Mouse (Mus musculus): Measurements from ENCODE around the gene Coq5. TPM values are rescaled to one million over a fixed set of nuclear protein-coding genes. Genes with fewer than 3 reads are reported as not detected.

Coq5 gene
- total RNA-seq (2014; fragmentation: Nextera tagmentation) (23.0 and 35.5 TPM in 2 replicates), total RNA-seq (2017) (71.1 and 78.6 TPM in 2 replicates)

DNA sequence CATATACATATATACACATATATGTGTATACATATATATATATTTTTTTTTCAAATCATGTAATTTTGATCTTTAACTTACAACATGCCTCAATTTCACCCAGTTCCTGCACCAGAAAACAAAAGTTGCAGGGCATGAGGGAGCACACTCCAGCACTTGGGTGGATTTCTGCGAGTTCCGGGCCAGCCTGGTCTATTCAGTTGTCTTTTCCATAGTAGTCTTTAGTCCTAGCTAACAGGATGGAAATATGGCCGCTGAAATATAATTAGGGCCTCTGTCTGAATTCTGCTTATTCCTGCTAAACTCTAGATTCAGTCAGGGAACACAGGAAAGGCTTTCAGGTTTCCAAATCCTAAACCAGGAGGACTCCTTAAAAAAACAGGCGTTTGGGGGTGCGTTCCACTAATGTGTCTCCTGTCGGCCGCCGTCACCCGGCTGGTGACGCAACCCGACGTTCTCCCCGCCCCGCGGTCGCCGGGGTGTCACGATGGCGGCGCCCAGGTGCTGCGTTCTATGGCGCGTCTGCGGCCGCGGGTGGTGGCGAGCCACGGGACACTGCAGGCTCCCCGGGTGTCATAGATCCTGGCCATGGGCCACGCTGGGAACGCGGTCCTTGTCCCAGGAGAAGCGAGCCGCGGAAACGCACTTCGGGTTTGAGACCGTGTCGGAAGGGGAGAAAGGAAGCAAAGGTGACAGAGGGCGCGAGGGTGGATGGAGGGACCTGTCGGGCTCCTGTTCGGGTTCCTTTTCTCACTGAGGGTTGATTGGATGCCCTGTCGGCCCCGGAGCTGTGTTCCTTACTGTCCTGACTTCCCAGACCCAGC is at the start of gene Coq5:
Gene Coq5 (plus strand): TSS at position 441 of the 824 bp plus-strand sequence.
- ATAC-seq (replicated peaks; ENCODE audit: low FRiP score, low TSS enrichment, poor library complexity, severe bottlenecking): peak; percentile 77

DNA sequence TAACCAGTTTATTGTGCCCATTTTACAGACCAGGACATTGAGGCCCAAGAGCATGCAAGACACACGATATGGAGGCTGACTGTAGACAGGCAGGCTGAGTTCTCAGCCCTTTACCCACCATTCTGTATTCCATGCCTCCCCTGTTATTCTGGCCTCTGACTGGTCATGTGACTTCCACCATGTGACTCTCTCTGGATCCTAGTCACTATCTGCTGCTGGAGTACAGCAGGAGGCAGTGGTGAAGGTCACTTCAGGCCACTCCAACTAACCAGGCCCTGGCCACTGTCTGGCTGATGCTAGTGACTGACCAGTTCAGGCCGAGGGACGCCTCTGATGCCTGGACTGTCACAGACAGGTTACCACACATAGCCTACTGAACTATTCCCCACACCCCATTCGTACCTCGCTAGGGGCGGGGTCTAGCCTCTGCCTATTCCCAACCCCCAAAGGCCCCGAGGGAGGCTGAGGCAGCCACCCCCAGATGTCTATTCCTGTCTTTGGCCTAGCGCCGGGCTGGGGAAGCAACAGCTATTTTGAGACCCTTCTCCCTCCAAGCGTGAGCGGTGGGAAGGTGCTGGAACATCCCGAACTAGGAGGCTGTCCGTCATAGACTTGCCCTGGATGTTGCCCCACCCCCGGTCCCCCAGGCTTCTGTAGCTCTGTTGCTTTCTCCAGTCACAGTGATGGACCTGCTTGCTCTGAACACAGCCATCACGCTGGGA is 48.5 kb upstream of the Coq5 start:
- ATAC-seq (replicated peaks; ENCODE audit: low FRiP score, low TSS enrichment, poor library complexity, severe bottlenecking): no peak

GRCm38 (mm10) chr5:115231552-115232120 is 47.8 kb upstream of the Coq5 start:
- ATAC-seq (replicated peaks; ENCODE audit: low FRiP score, low TSS enrichment, poor library complexity, severe bottlenecking): no peak

- ATAC-seq (replicated peaks; ENCODE audit: low FRiP score, low TSS enrichment, poor library complexity, severe bottlenecking): no peak
These were observed 47.0 kb upstream of the Coq5 start for GRCm38 (mm10) chr5:115232516-115232915.

DNA sequence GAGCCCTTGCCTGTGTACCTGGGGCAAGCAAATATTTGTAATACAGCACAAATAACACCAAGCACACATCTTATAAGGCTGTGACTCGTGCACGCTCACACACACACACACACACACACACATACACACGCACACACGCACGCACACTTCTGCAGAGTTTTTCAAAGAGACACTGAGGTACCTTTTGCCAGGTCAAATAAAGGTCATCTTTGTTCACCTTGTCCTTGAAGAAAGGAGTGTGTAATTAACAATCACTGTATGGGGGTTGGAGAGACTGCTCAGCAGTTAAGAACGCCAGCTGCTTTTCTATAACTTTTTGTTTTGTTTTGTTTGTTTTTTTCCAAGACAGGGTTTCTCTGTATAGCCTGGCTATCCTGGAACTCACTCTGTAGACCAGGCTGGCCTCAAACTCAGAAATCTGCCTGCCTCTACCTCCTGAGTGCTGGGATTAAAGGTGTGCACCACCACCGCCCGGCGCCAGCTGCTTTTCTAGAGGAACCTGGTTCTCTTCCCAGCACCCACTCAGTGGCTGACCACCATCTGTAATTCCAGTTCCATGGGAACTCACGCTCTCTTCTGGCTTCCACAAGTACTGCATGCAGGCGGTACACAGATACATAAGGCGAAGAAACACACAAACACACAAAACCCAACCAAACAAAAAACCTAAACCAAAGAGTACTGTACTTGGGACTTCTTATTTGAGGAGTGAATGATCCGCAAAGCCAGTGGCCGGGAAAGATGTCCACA is 46.3 kb upstream of the Coq5 start:
- ATAC-seq (replicated peaks; ENCODE audit: low FRiP score, low TSS enrichment, poor library complexity, severe bottlenecking): no peak

- ATAC-seq (replicated peaks; ENCODE audit: low FRiP score, low TSS enrichment, poor library complexity, severe bottlenecking): no peak
These were observed 44.9 kb upstream of the Coq5 start for GRCm38 (mm10) chr5:115234519-115234918.

- no peak for ATAC-seq (replicated peaks; ENCODE audit: low FRiP score, low TSS enrichment, poor library complexity, severe bottlenecking)
These were observed 44.1 kb upstream of the Coq5 start for GRCm38 (mm10) chr5:115235323-115235771.

GRCm38 (mm10) chr5:115235786-115236263 is 43.6 kb upstream of the Coq5 start, which contains the start of gene Pop5:
Gene Pop5, plus strand, starts transcription at chr5:115235836.
- ATAC-seq (replicated peaks; ENCODE audit: low FRiP score, low TSS enrichment, poor library complexity, severe bottlenecking): peak; percentile 80

GRCm38 (mm10) chr5:115237803-115238728 is 41.4 kb upstream of the Coq5 start:
- ATAC-seq (replicated peaks; ENCODE audit: low FRiP score, low TSS enrichment, poor library complexity, severe bottlenecking): peak; percentile 75

GRCm38 (mm10) chr5:115238729-115239195 is 40.7 kb upstream of the Coq5 start:
- no peak for ATAC-seq (replicated peaks; ENCODE audit: low FRiP score, low TSS enrichment, poor library complexity, severe bottlenecking)

- ATAC-seq (replicated peaks; ENCODE audit: low FRiP score, low TSS enrichment, poor library complexity, severe bottlenecking): no peak
These were observed 39.3 kb upstream of the Coq5 start for GRCm38 (mm10) chr5:115240191-115240590.

GRCm38 (mm10) chr5:115255472-115255871 is 24.0 kb upstream of the Coq5 start:
- no peak for ATAC-seq (replicated peaks; ENCODE audit: low FRiP score, low TSS enrichment, poor library complexity, severe bottlenecking)

- ATAC-seq (replicated peaks; ENCODE audit: low FRiP score, low TSS enrichment, poor library complexity, severe bottlenecking): no peak
These were observed 22.4 kb upstream of the Coq5 start for GRCm38 (mm10) chr5:115256909-115257546.

DNA sequence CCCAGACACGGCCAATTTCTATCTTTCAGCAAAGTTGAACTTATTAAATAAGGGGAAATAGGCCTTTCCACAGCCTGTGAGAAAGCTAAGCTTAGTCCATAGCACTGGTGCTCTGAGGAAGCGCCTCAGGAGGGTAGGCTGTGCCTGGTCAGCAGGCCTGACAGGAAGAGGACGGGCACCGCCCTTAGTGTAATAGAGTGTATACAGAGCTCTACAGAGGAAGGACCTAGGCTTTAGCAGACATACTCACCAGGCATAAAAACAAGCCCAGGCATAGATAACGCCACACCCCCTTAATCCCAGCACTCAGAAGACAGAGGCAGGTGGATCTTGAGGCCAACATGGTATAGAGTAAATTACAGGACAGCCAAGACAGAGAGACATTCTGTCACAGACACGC is 19.1 kb upstream of the Coq5 start:
- ATAC-seq (replicated peaks; ENCODE audit: low FRiP score, low TSS enrichment, poor library complexity, severe bottlenecking): no peak

- ATAC-seq (replicated peaks; ENCODE audit: low FRiP score, low TSS enrichment, poor library complexity, severe bottlenecking): no peak
These were observed 18.3 kb upstream of the Coq5 start for GRCm38 (mm10) chr5:115261141-115261540.

DNA sequence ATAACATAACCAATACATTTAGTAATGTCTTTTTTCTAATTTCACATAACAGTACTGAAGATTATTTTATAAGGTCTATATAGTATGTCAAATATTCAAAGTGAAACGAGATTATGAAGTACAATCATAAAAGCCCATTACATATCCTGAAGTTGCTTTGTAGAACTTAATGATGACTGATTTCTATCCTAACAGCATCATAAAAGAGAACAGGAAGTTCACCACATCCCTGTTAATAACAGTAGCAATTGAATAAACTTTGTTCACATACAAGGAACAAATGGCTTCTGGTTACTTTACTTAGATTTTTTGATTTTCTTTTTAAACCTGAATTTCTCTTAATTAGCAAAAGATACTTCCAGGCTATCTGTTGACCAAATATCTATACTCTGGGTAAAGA is 17.6 kb upstream of the Coq5 start:
- no peak for ATAC-seq (replicated peaks; ENCODE audit: low FRiP score, low TSS enrichment, poor library complexity, severe bottlenecking)

- ATAC-seq (replicated peaks; ENCODE audit: low FRiP score, low TSS enrichment, poor library complexity, severe bottlenecking): no peak
These were observed 16.8 kb upstream of the Coq5 start for GRCm38 (mm10) chr5:115262502-115263291.

Data from megakaryocyte-erythroid progenitor cell, adult 5-6 weeks (primary cell).